Mouse (Mus musculus): ENCODE results near the gene Cacnb3. TPM values are rescaled to one million over a fixed set of nuclear protein-coding genes. Genes with fewer than 3 reads are reported as not detected.

Gene Cacnb3
- polyA plus RNA-seq, 1 experiment from 2014 or later = 43.1 TPM

- no peak overlapping the region for H3K4me3 ChIP-seq (replicated peaks)
- no peak overlapping the region for H3K4me2 ChIP-seq
- ATAC-seq (ENCODE audit: insufficient number of reproducible peaks, insufficient read depth, low FRiP score, low TSS enrichment, low read depth) = no peak
- WGBS = 36% methylated on average over 8 of the region's 8 CpGs
- no peak overlapping the region for H3K27ac ChIP-seq
- peaks cover 42% of the 10 kb centered on the region for H3K27me3 ChIP-seq
- H3K9ac ChIP-seq (replicated peaks) = no peak overlapping the region
- H3K4me1 ChIP-seq (replicated peaks) = peaks cover 33% of the 10 kb centered on the region
- no peaks in the 10 kb centered on the region for H3K9me3 ChIP-seq
- H3K36me3 ChIP-seq = no peaks in the 10 kb centered on the region
These were observed 4.6 kb upstream of the Cacnb3 start for GRCm38 (mm10) chr15:98626078-98626477.

- Histone ChIP-seq H3K4me1 (replicated peaks) (peaks cover 39% of the 10 kb centered on the region), H3K9ac (replicated peaks) (no peak overlapping the region), H3K4me3 (replicated peaks) (no peak overlapping the region), H3K27me3 (peaks cover 48% of the 10 kb centered on the region), H3K4me2 (no peak overlapping the region), H3K27ac (no peak overlapping the region), H3K9me3 (no peaks in the 10 kb centered on the region), H3K36me3 (no peaks in the 10 kb centered on the region)
- WGBS = 83% methylated on average over 7 of the region's 7 CpGs
- no peak for ATAC-seq (ENCODE audit: insufficient number of reproducible peaks, insufficient read depth, low FRiP score, low TSS enrichment, low read depth)
These were observed 4.0 kb upstream of the Cacnb3 start for GRCm38 (mm10) chr15:98626487-98627212.

- peaks cover 52% of the 10 kb centered on the region for H3K27me3 ChIP-seq
- H3K36me3 ChIP-seq = no peaks in the 10 kb centered on the region
- H3K4me3 ChIP-seq (replicated peaks) = peak overlapping the region; percentile 13
- peak overlapping the region; percentile 49 for H3K4me2 ChIP-seq
- 9% methylated on average over 20 of the region's 20 CpGs for WGBS
- peaks cover 52% of the 10 kb centered on the region for H3K4me1 ChIP-seq (replicated peaks)
- H3K9me3 ChIP-seq = no peaks in the 10 kb centered on the region
- no peak for ATAC-seq (ENCODE audit: insufficient number of reproducible peaks, insufficient read depth, low FRiP score, low TSS enrichment, low read depth)
- H3K27ac ChIP-seq = peak overlapping the region; percentile 20; the same call in 1 of the 2 replicates
- no peak overlapping the region; the same call in 1 of the 2 replicates for H3K9ac ChIP-seq (replicated peaks)
These were observed 1.9 kb upstream of the Cacnb3 start for GRCm38 (mm10) chr15:98628589-98629254.

GRCm38 (mm10) chr15:98629464-98629863 is 1.2 kb upstream of the Cacnb3 start:
- H3K4me1 ChIP-seq (replicated peaks) = peaks cover 57% of the 10 kb centered on the region
- H3K27ac ChIP-seq = no peak overlapping the region
- peaks cover 57% of the 10 kb centered on the region for H3K27me3 ChIP-seq
- H3K9ac ChIP-seq (replicated peaks) = no peak overlapping the region; the same call in 1 of the 2 replicates
- no peak overlapping the region for H3K4me2 ChIP-seq
- no peak for ATAC-seq (ENCODE audit: insufficient number of reproducible peaks, insufficient read depth, low FRiP score, low TSS enrichment, low read depth)
- 51% methylated on average over 6 of the region's 6 CpGs for WGBS
- H3K4me3 ChIP-seq (replicated peaks) = no peak overlapping the region
- H3K9me3 ChIP-seq = no peaks in the 10 kb centered on the region
- H3K36me3 ChIP-seq = no peaks in the 10 kb centered on the region

- peaks cover 70% of the 10 kb centered on the region for H3K4me1 ChIP-seq (replicated peaks)
- no peaks in the 10 kb centered on the region for H3K36me3 ChIP-seq
- H3K27ac ChIP-seq = peak overlapping the region; percentile 41; the same call in 1 of the 2 replicates
- H3K9ac ChIP-seq (replicated peaks) = peak overlapping the region; percentile 13; the same call in 1 of the 2 replicates
- under 1% methylated on average over 18 of the region's 18 CpGs for WGBS
- H3K9me3 ChIP-seq = no peaks in the 10 kb centered on the region
- 0 out of 2 replicates have a peak, but pooled peaks have one; percentile 4 for ATAC-seq (ENCODE audit: insufficient number of reproducible peaks, insufficient read depth, low FRiP score, low TSS enrichment, low read depth)
- H3K27me3 ChIP-seq = peaks cover 77% of the 10 kb centered on the region
- peak overlapping the region; percentile 98 for H3K4me2 ChIP-seq
- peak overlapping the region; percentile 82 for H3K4me3 ChIP-seq (replicated peaks)
These were observed 853 bp downstream of the Cacnb3 start for GRCm38 (mm10) chr15:98631493-98631892.

- peak overlapping the region; percentile 98 for H3K4me2 ChIP-seq
- peak overlapping the region; percentile 82 for H3K4me3 ChIP-seq (replicated peaks)
- H3K9ac ChIP-seq (replicated peaks) = peak overlapping the region; percentile 68
- ATAC-seq (ENCODE audit: insufficient number of reproducible peaks, insufficient read depth, low FRiP score, low TSS enrichment, low read depth) = peak; percentile 60
- WGBS = under 1% methylated on average over 25 of the region's 25 CpGs
- no peaks in the 10 kb centered on the region for H3K9me3 ChIP-seq
- H3K4me1 ChIP-seq (replicated peaks) = peaks cover 71% of the 10 kb centered on the region
- no peaks in the 10 kb centered on the region for H3K36me3 ChIP-seq
- peaks cover 82% of the 10 kb centered on the region for H3K27me3 ChIP-seq
- peak overlapping the region; percentile 41; the same call in 1 of the 2 replicates for H3K27ac ChIP-seq
These were observed 1.6 kb downstream of the Cacnb3 start for GRCm38 (mm10) chr15:98632107-98632744.

GRCm38 (mm10) chr15:98632921-98633320 is 2.3 kb downstream of the Cacnb3 start:
- Histone ChIP-seq H3K9me3 (no peaks in the 10 kb centered on the region), H3K4me3 (replicated peaks) (peak overlapping the region; percentile 82), H3K27me3 (peaks cover 86% of the 10 kb centered on the region), H3K27ac (no peak overlapping the region), H3K4me1 (replicated peaks) (peaks cover 71% of the 10 kb centered on the region), H3K4me2 (peak overlapping the region; percentile 98), H3K36me3 (no peaks in the 10 kb centered on the region), H3K9ac (replicated peaks) (peak overlapping the region; percentile 68)
- WGBS = 0% methylated on average over 4 of the region's 4 CpGs
- no peak for ATAC-seq (ENCODE audit: insufficient number of reproducible peaks, insufficient read depth, low FRiP score, low TSS enrichment, low read depth)

GRCm38 (mm10) chr15:98633822-98634470 is 3.3 kb downstream of the Cacnb3 start:
- H3K9ac ChIP-seq (replicated peaks) = peak overlapping the region; percentile 88
- peaks cover 76% of the 10 kb centered on the region for H3K27me3 ChIP-seq
- H3K36me3 ChIP-seq = no peaks in the 10 kb centered on the region
- peaks cover 61% of the 10 kb centered on the region for H3K4me1 ChIP-seq (replicated peaks)
- H3K27ac ChIP-seq = 0 out of 2 replicates have a peak overlapping the region, but pooled peaks have one; percentile 29
- under 1% methylated on average over 25 of the region's 25 CpGs for WGBS
- H3K9me3 ChIP-seq = no peaks in the 10 kb centered on the region
- H3K4me3 ChIP-seq (replicated peaks) = peak overlapping the region; percentile 82
- H3K4me2 ChIP-seq = peak overlapping the region; percentile 98
- ATAC-seq (ENCODE audit: insufficient number of reproducible peaks, insufficient read depth, low FRiP score, low TSS enrichment, low read depth) = no peak

GRCm38 (mm10) chr15:98634541-98635081 is 4.0 kb downstream of the Cacnb3 start:
- H3K9me3 ChIP-seq = no peaks in the 10 kb centered on the region
- H3K27ac ChIP-seq = peak overlapping the region; percentile 76
- H3K4me3 ChIP-seq (replicated peaks) = peak overlapping the region; percentile 82
- peaks cover 55% of the 10 kb centered on the region for H3K4me1 ChIP-seq (replicated peaks)
- H3K36me3 ChIP-seq = no peaks in the 10 kb centered on the region
- peaks cover 71% of the 10 kb centered on the region for H3K27me3 ChIP-seq
- under 1% methylated on average over 65 of the region's 65 CpGs for WGBS
- peak overlapping the region; percentile 98 for H3K4me2 ChIP-seq
- ATAC-seq (ENCODE audit: insufficient number of reproducible peaks, insufficient read depth, low FRiP score, low TSS enrichment, low read depth) = peak; percentile 26; the same call in 1 of the 2 replicates
- H3K9ac ChIP-seq (replicated peaks) = peak overlapping the region; percentile 88

GRCm38 (mm10) chr15:98635291-98635841 is 4.7 kb downstream of the Cacnb3 start:
- whole genome bisulfite sequencing = 1% methylated on average over 21 of the region's 21 CpGs
- peaks cover 60% of the 10 kb centered on the region for H3K4me1 ChIP-seq (replicated peaks)
- peak overlapping the region; percentile 82 for H3K4me3 ChIP-seq (replicated peaks)
- H3K9me3 ChIP-seq = no peaks in the 10 kb centered on the region
- 0 out of 2 replicates have a peak overlapping the region, but pooled peaks have one; percentile 76 for H3K27ac ChIP-seq
- H3K4me2 ChIP-seq = peak overlapping the region; percentile 98
- no peak for ATAC-seq (ENCODE audit: insufficient number of reproducible peaks, insufficient read depth, low FRiP score, low TSS enrichment, low read depth)
- H3K9ac ChIP-seq (replicated peaks) = peak overlapping the region; percentile 88
- H3K36me3 ChIP-seq = 0 out of 2 replicates have a peak, but pooled peaks cover 7% of the 10 kb centered on the region
- peaks cover 65% of the 10 kb centered on the region for H3K27me3 ChIP-seq

Measured in limb, embryonic 12.5 days (tissue).